Mouse (Mus musculus): ENCODE measurements around the gene Ppm1n.

- TF ChIP-seq CTCF (IDR thresholded peaks at IDR 0.05; ENCODE audit: control insufficient read depth, insufficient read depth, insufficient replicate concordance, low read depth, low read length) (peak; percentile 85; the same call in 1 of the 2 replicates), POLR2A (IDR thresholded peaks at IDR 0.05; ENCODE audit: control insufficient read depth, low read depth, low read length) (no peak)
Measured at GRCm38 (mm10) chr7:19239423-19239822, 40.4 kb downstream of the Ppm1n start.
